Mouse (Mus musculus): Measurements from ENCODE around the gene Arid1b. TPM values are rescaled to one million over a fixed set of nuclear protein-coding genes. Genes with fewer than 3 reads are reported as not detected.
A peak's percentile ranks its signal among the peaks of the same experiment; 100 is the strongest.

The Arid1b gene
- polyA plus RNA-seq, 1 experiment from 2014 or later: 16.1 TPM

- ATAC-seq (ENCODE audit: low FRiP score): no peak
- no peak overlapping the region for H3K4me3 ChIP-seq
- no peak overlapping the region for H3K9ac ChIP-seq
- no peaks in the 10 kb centered on the region for H3K9me3 ChIP-seq
- H3K4me1 ChIP-seq (replicated peaks): peaks cover 55% of the 10 kb centered on the region
- no peaks in the 10 kb centered on the region for H3K27me3 ChIP-seq
- no peak overlapping the region for H3K27ac ChIP-seq
- H3K4me2 ChIP-seq: no peak overlapping the region
- 82% methylated on average over 4 of the region's 4 CpGs for WGBS
- H3K36me3 ChIP-seq: no peaks in the 10 kb centered on the region
Observed at GRCm38 (mm10) chr17:5164794-5165193, 170.7 kb downstream of the Arid1b start.

GRCm38 (mm10) chr17:5165201-5165825 lies 171.2 kb downstream of the Arid1b start:
- Histone ChIP-seq H3K36me3 (no peaks in the 10 kb centered on the region), H3K4me2 (no peak overlapping the region), H3K9me3 (no peaks in the 10 kb centered on the region), H3K27me3 (no peaks in the 10 kb centered on the region), H3K4me1 (replicated peaks) (peaks cover 60% of the 10 kb centered on the region), H3K27ac (no peak overlapping the region), H3K9ac (no peak overlapping the region), H3K4me3 (no peak overlapping the region)
- WGBS: 69% methylated on average over 15 of the region's 15 CpGs
- no peak for ATAC-seq (ENCODE audit: low FRiP score)

- H3K4me3 ChIP-seq: no peak overlapping the region
- H3K36me3 ChIP-seq: no peaks in the 10 kb centered on the region
- no peak for ATAC-seq (ENCODE audit: low FRiP score)
- H3K9ac ChIP-seq: no peak overlapping the region
- WGBS: 81% methylated on average over 4 of the region's 4 CpGs
- H3K27ac ChIP-seq: no peak overlapping the region
- no peaks in the 10 kb centered on the region for H3K9me3 ChIP-seq
- H3K4me1 ChIP-seq (replicated peaks): peaks cover 62% of the 10 kb centered on the region
- H3K27me3 ChIP-seq: no peaks in the 10 kb centered on the region
- no peak overlapping the region for H3K4me2 ChIP-seq
Observed at GRCm38 (mm10) chr17:5166175-5166574, 172.0 kb downstream of the Arid1b start.

- Histone ChIP-seq H3K27me3 (no peaks in the 10 kb centered on the region), H3K4me3 (no peak overlapping the region), H3K4me1 (replicated peaks) (peaks cover 70% of the 10 kb centered on the region), H3K4me2 (no peak overlapping the region), H3K27ac (0 out of 2 replicates have a peak overlapping the region, but pooled peaks have one; percentile 1), H3K9ac (no peak overlapping the region), H3K36me3 (no peaks in the 10 kb centered on the region), H3K9me3 (no peaks in the 10 kb centered on the region)
- no peak for ATAC-seq (ENCODE audit: low FRiP score)
- 87% methylated on average over 7 of the region's 7 CpGs for WGBS
Observed at GRCm38 (mm10) chr17:5168046-5168445, 173.9 kb downstream of the Arid1b start.

DNA sequence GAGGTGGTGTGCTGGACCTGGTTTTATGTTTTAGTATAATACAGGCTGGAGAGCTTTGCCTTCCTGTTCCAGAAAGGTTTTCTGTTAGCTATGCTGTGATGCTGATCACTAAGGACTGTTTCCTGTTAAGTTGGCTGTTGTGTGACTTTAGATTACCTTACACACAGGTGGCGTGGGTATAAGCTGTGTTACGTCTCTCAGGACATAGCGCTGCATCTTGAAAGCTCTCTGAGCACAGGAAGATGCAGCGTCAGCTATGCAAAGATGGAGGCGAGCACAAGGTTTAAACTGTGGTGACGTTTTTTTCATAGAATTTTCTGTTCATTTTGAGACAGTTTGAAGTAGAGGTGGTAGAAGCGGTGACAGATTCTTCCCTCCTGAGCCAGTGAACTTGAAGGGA lies 174.5 kb downstream of the Arid1b start:
- Histone ChIP-seq H3K9me3 (no peaks in the 10 kb centered on the region), H3K27me3 (no peaks in the 10 kb centered on the region), H3K4me2 (no peak overlapping the region), H3K4me1 (replicated peaks) (peaks cover 67% of the 10 kb centered on the region), H3K27ac (peak overlapping the region; percentile 60), H3K9ac (no peak overlapping the region), H3K36me3 (no peaks in the 10 kb centered on the region), H3K4me3 (no peak overlapping the region)
- no peak for ATAC-seq (ENCODE audit: low FRiP score)
- 89% methylated on average over 7 of the region's 7 CpGs for WGBS

GRCm38 (mm10) chr17:5170321-5170720 lies 176.2 kb downstream of the Arid1b start:
- Histone ChIP-seq H3K27ac (no peak overlapping the region), H3K36me3 (no peaks in the 10 kb centered on the region), H3K4me1 (replicated peaks) (peaks cover 65% of the 10 kb centered on the region), H3K4me3 (no peak overlapping the region), H3K27me3 (no peaks in the 10 kb centered on the region), H3K9me3 (no peaks in the 10 kb centered on the region), H3K9ac (no peak overlapping the region), H3K4me2 (no peak overlapping the region)
- WGBS: 94% methylated on average over 12 of the region's 12 CpGs
- no peak for ATAC-seq (ENCODE audit: low FRiP score)

- 91% methylated on average over 5 of the region's 5 CpGs for WGBS
- ATAC-seq (ENCODE audit: low FRiP score): no peak
- Histone ChIP-seq H3K27ac (no peak overlapping the region; the same call in 1 of the 2 replicates), H3K27me3 (no peaks in the 10 kb centered on the region), H3K36me3 (no peaks in the 10 kb centered on the region), H3K9ac (no peak overlapping the region), H3K4me1 (replicated peaks) (peaks cover 70% of the 10 kb centered on the region), H3K9me3 (no peaks in the 10 kb centered on the region), H3K4me3 (no peak overlapping the region), H3K4me2 (no peak overlapping the region)
Observed at GRCm38 (mm10) chr17:5171467-5171866, 177.3 kb downstream of the Arid1b start.

DNA sequence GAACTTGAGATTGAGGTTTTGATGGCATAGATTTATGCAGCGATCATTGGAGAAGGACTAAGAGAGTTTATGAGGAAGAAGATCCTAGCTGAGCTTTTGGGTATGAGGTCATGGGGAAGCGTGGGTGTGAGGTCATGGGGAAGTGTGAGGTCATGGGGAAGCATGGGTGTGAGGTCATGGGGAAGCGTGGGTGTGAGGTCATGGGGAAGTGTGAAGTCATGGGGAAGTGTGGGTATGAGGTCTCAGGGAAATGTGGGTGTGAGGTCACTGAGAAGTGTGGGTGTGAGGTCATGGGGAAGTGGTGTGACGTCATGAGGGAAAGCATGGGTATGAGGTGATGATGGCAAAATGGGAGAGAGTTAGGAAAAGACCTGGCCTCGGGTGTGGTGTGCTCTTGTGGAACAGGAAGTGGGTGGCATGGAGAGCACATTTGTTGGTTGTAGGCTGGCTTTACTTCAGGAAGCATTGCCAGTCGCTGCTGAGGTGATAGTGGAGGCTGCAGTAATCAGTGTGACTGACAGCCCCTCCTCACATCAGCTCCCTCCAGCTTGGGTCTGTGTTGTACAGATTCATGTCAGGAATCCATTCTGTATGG lies 180.4 kb downstream of the Arid1b start:
- H3K4me2 ChIP-seq: no peak overlapping the region
- H3K36me3 ChIP-seq: no peaks in the 10 kb centered on the region
- H3K27ac ChIP-seq: no peak overlapping the region
- H3K9me3 ChIP-seq: no peaks in the 10 kb centered on the region
- H3K9ac ChIP-seq: no peak overlapping the region
- peaks cover 69% of the 10 kb centered on the region for H3K4me1 ChIP-seq (replicated peaks)
- H3K4me3 ChIP-seq: no peak overlapping the region
- ATAC-seq (ENCODE audit: low FRiP score): 0 out of 2 replicates have a peak, but pooled peaks have one; percentile 25
- 81% methylated on average over 6 of the region's 6 CpGs for WGBS
- no peaks in the 10 kb centered on the region for H3K27me3 ChIP-seq

DNA sequence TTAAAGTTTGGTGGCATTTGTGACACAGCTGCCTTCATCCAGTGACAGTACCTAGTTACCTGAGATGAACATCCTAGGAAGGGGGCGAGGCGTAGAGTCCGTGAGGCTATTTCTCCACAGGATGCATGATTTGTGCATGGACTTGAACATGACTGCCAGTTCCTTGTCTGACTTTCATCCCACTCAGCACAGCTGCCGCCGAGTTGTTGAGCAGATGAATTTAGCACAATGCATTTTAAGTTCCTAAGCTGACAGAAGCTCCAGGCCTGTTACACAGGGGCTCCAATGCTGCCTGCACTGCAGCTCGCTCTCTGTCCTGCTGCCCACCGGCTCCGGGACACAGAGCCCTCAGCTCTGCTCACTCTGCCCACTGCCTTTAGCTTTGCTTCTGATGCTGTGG lies 181.4 kb downstream of the Arid1b start:
- Histone ChIP-seq H3K9me3 (no peaks in the 10 kb centered on the region), H3K27ac (peak overlapping the region; percentile 31; the same call in 1 of the 2 replicates), H3K9ac (no peak overlapping the region), H3K4me1 (replicated peaks) (peaks cover 59% of the 10 kb centered on the region), H3K4me2 (no peak overlapping the region), H3K36me3 (no peaks in the 10 kb centered on the region), H3K27me3 (no peaks in the 10 kb centered on the region), H3K4me3 (no peak overlapping the region)
- no peak for ATAC-seq (ENCODE audit: low FRiP score)
- WGBS: 85% methylated on average over 8 of the region's 8 CpGs

- no peak overlapping the region for H3K4me3 ChIP-seq
- no peak overlapping the region for H3K27ac ChIP-seq
- no peaks in the 10 kb centered on the region for H3K9me3 ChIP-seq
- ATAC-seq (ENCODE audit: low FRiP score): no peak
- no peaks in the 10 kb centered on the region for H3K27me3 ChIP-seq
- H3K9ac ChIP-seq: no peak overlapping the region
- peaks cover 67% of the 10 kb centered on the region for H3K4me1 ChIP-seq (replicated peaks)
- no peak overlapping the region for H3K4me2 ChIP-seq
- WGBS: 68% methylated on average over 2 of the region's 2 CpGs
- no peaks in the 10 kb centered on the region for H3K36me3 ChIP-seq
Observed at GRCm38 (mm10) chr17:5176315-5176714, 182.2 kb downstream of the Arid1b start.

DNA sequence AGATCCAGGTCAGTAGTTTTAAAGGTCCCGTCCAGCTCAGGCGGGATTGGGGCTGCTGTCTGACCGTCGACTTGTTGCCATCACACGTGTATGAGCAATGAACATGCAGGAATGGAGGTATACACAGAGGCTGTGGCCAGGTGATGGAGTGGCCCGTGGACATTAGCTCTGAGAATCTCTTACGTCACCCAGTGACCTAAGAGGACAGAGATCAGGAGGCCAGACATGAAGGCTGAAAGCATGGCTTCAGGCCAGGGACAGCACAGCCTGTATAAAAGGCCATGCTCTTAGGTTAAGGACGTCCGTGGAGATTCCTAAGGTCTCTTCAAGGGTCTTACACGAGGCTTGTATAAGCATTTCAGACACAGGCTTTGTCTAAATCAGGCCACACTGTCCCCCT lies 184.4 kb downstream of the Arid1b start:
- ATAC-seq (ENCODE audit: low FRiP score): no peak
- H3K9me3 ChIP-seq: no peaks in the 10 kb centered on the region

DNA sequence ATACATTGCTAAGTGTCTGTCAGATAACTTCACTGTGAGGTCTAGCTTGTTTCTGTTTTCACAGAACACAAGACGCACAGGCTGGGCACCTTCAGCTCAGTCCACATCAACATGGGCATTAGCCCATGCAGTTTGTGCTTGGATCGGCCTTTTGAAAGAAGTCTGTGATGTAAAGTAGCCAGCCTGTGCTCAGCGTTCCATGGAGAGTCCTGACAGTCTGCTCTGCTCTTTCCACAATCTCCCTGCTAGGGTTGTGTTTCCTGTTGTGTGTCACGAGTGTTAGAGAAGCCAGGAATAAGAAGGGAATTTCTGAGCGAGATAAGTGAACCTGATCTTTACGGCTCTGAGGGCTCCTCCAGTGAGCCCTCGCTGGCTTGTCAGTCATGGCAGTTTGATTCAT lies 184.9 kb downstream of the Arid1b start:
- ATAC-seq (ENCODE audit: low FRiP score): no peak
- Histone ChIP-seq H3K9ac (no peak overlapping the region), H3K36me3 (no peaks in the 10 kb centered on the region), H3K27me3 (no peaks in the 10 kb centered on the region), H3K4me1 (replicated peaks) (peaks cover 76% of the 10 kb centered on the region), H3K9me3 (no peaks in the 10 kb centered on the region), H3K4me3 (no peak overlapping the region), H3K4me2 (no peak overlapping the region), H3K27ac (peak overlapping the region; percentile 35)
- WGBS: 62% methylated on average over 7 of the region's 7 CpGs

More for the DNA sequence above, 184.4 kb downstream of the Arid1b start:
- Histone ChIP-seq H3K27ac (no peak overlapping the region; the same call in 1 of the 2 replicates), H3K4me1 (replicated peaks) (peaks cover 71% of the 10 kb centered on the region), H3K4me3 (no peak overlapping the region), H3K4me2 (no peak overlapping the region), H3K27me3 (no peaks in the 10 kb centered on the region), H3K36me3 (no peaks in the 10 kb centered on the region), H3K9ac (no peak overlapping the region)
- WGBS: 81% methylated on average over 10 of the region's 10 CpGs

DNA sequence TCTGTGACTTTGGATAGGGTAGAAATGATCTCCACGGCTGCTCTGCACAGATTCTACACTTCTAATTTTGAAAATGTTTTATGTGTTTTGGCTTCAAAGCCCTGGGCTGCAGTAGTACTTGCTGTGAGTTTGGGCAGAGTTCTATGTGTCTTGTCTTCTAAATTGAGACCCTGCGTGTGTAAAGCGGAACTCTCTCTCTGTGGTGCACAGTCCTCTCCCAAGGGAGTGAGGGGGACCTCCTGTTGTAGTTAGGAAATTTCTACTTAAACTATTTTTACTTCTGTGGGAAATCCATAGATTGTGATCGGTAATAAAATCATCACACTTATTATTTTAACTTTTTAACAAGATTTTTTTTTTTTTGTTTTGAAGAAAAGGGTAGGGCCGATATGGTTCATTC lies 185.3 kb downstream of the Arid1b start:
- Histone ChIP-seq H3K27ac (peak overlapping the region; percentile 35; the same call in 1 of the 2 replicates), H3K36me3 (no peaks in the 10 kb centered on the region), H3K4me2 (no peak overlapping the region), H3K9ac (no peak overlapping the region), H3K9me3 (no peaks in the 10 kb centered on the region), H3K27me3 (no peaks in the 10 kb centered on the region), H3K4me1 (replicated peaks) (peaks cover 78% of the 10 kb centered on the region), H3K4me3 (no peak overlapping the region)
- WGBS: 78% methylated on average over 5 of the region's 5 CpGs
- no peak for ATAC-seq (ENCODE audit: low FRiP score)
